Mouse (Mus musculus): ENCODE results near the gene Ndufc2.

GRCm38 (mm10) chr7:97411106-97411505 lies 11.3 kb downstream of the Ndufc2 start:
- TF ChIP-seq CTCF (IDR thresholded peaks at IDR 0.05; ENCODE audit: low read depth) (no peak), EP300 (IDR thresholded peaks at IDR 0.05; ENCODE audit: low read depth) (no peak)

Measured in liver, postnatal 0 days (tissue).